Mouse (Mus musculus): Measurements from ENCODE around the gene Ankrd7. TPM values are rescaled to one million over a fixed set of nuclear protein-coding genes. Genes with fewer than 3 reads are reported as not detected.
A peak's percentile ranks its signal among the peaks of the same experiment; 100 is the strongest.
"Not testable (repeated sequence)": the region's sequence is repeated elsewhere in the genome, so short reads cannot be mapped to it uniquely, and the experiment has no call there.

Ankrd7 gene
- polyA plus RNA-seq (2015; fragmentation: Nextera tagmentation; extraction: Ambion mirVana) = not detected in 2 replicates

DNA sequence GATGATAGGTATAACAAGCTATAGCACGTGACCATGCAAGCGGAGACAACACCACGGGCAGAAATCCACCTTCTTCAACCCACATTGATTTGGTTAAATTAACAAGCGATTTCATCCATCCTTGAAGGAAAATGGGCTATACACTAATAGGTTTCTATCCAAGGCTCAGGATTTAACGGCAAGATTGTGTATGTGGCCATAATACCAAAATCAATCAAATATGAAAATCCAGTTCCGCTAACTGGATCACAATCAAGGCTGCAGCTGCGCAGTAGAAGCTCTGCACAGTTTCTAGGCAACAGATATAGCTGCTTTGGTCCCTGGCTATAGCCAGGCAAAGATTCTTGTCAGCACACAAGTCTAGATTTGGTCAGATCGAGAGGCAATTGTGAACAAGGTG lies at the start of gene Ankrd7:
Gene Ankrd7, plus strand, starts transcription at position 301 of the 400 bp plus-strand sequence.
- no peak within 1 kb of the TSS for H3K4me2 ChIP-seq (ENCODE audit: low read length)
- no peak within 1 kb of the TSS for H3K9ac ChIP-seq (ENCODE audit: low read depth, low read length)
- no peak within 1 kb of the TSS for H3K4me3 ChIP-seq (replicated peaks; ENCODE audit: low read depth, low read length)
- ATAC-seq (replicated peaks; ENCODE audit: low FRiP score, low read depth) (no peak), DNase-seq (ENCODE audit: low spot score) (no peak)
- H3K9me3 ChIP-seq (replicated peaks; ENCODE audit: low read length) = no peaks in the 10 kb centered on the region
- no peaks in the 10 kb centered on the region for H3K36me3 ChIP-seq (ENCODE audit: insufficient read depth, low read length)
- H3K27me3 ChIP-seq (ENCODE audit: insufficient read depth, low read length) = no peaks in the 10 kb centered on the region
- no peak within 1 kb of the TSS for H3K27ac ChIP-seq
- no peaks in the 10 kb centered on the region for H3K4me1 ChIP-seq (replicated peaks; ENCODE audit: insufficient read depth, low read length)
- no peak for TF ChIP-seq CTCF (IDR thresholded peaks at IDR 0.05; ENCODE audit: low read depth)
- WGBS = 93% methylated on average over 8 of the region's 8 CpGs

DNA sequence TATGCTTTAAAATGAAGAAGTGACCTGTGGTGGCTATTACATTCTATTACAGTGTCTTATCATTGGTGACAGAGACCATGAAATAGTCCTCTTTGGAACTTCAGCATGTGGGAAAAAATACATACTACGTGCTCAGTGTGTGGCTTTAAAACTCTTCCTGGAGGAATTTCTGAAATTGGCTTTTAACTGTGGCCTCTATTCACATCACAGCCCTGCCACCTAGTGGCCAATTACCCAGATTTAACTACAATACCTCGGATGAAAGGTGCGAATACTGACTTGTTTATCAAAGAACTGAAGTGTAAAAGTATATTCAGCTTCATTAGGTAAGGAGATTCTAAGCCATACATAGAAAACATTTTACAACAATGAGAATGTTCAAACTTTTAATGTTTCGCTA lies 46.8 kb upstream of the Ankrd7 start:
- ATAC-seq (replicated peaks; ENCODE audit: low FRiP score, low read depth) (no peak), DNase-seq (ENCODE audit: low spot score) (peak; percentile 80)
- no peak overlapping the region for H3K4me3 ChIP-seq (replicated peaks; ENCODE audit: low read depth, low read length)
- H3K9me3 ChIP-seq (replicated peaks; ENCODE audit: low read length) = no peaks in the 10 kb centered on the region
- no peak overlapping the region for H3K4me2 ChIP-seq (ENCODE audit: low read length)
- peak; percentile 90 for TF ChIP-seq CTCF (IDR thresholded peaks at IDR 0.05; ENCODE audit: low read depth)
- WGBS = 13% methylated on average over 4 of the region's 4 CpGs
- H3K4me1 ChIP-seq (replicated peaks; ENCODE audit: insufficient read depth, low read length) = no peaks in the 10 kb centered on the region
- no peaks in the 10 kb centered on the region for H3K27me3 ChIP-seq (ENCODE audit: insufficient read depth, low read length)
- H3K36me3 ChIP-seq (ENCODE audit: insufficient read depth, low read length) = no peaks in the 10 kb centered on the region
- no peak overlapping the region for H3K27ac ChIP-seq
- no peak overlapping the region for H3K9ac ChIP-seq (ENCODE audit: low read depth, low read length)

DNA sequence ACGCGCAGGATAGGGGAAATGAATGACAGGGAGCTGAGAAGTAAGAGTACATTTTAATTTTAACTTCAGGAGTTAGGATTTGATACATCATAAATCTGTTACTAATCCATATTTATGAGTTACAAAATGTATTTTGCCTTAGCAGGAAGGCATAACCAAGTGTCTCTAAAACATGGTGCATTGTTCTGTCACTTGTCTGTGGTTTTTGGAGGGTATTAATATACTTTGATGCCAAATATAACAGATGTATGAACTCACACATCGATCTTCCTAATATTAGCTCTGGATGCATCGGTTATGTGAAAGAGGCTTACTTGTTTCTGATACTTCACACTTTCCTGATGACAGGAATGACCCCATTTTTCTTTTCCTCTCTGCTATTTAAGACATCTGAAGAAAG lies 45.9 kb upstream of the Ankrd7 start:
- Histone ChIP-seq H3K9ac (ENCODE audit: low read depth, low read length) (no peak overlapping the region), H3K27me3 (ENCODE audit: insufficient read depth, low read length) (no peaks in the 10 kb centered on the region), H3K27ac (no peak overlapping the region), H3K4me1 (replicated peaks; ENCODE audit: insufficient read depth, low read length) (no peaks in the 10 kb centered on the region), H3K9me3 (replicated peaks; ENCODE audit: low read length) (no peaks in the 10 kb centered on the region), H3K4me3 (replicated peaks; ENCODE audit: low read depth, low read length) (no peak overlapping the region), H3K4me2 (ENCODE audit: low read length) (no peak overlapping the region), H3K36me3 (ENCODE audit: insufficient read depth, low read length) (no peaks in the 10 kb centered on the region)
- DNase-seq (ENCODE audit: low spot score) (no peak), ATAC-seq (replicated peaks; ENCODE audit: low FRiP score, low read depth) (no peak)
- WGBS = 77% methylated on average over 4 of the region's 4 CpGs
- no peak for TF ChIP-seq CTCF (IDR thresholded peaks at IDR 0.05; ENCODE audit: low read depth)

DNA sequence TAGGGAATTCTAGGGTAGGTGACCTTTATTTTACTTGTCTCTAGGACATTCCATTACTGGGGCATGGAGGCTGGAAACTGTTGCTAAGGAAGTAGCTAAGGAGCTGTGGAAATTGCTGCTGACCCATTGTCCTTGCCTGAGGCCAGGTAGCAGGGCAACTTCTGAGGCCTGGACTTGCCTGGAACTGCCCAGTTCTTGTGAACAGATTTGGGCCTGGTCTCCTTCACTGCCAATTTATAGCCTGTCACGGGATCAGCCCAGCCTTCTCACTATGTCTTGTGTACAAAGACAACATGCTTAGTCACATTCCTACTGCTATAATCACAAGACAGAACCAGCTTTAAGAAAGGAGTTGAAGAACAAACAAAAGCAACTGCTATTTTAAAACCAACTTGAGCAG lies 43.3 kb upstream of the Ankrd7 start:
- DNase-seq (ENCODE audit: low spot score) (peak; percentile 19), ATAC-seq (replicated peaks; ENCODE audit: low FRiP score, low read depth) (peak; percentile 71; the same call in 1 of the 2 replicates)
- no peak for TF ChIP-seq CTCF (IDR thresholded peaks at IDR 0.05; ENCODE audit: low read depth)
- Histone ChIP-seq H3K4me2 (ENCODE audit: low read length) (no peak overlapping the region), H3K4me1 (replicated peaks; ENCODE audit: insufficient read depth, low read length) (no peaks in the 10 kb centered on the region), H3K36me3 (ENCODE audit: insufficient read depth, low read length) (no peaks in the 10 kb centered on the region), H3K27ac (peak overlapping the region; percentile 47; the same call in 1 of the 2 replicates), H3K4me3 (replicated peaks; ENCODE audit: low read depth, low read length) (no peak overlapping the region), H3K9me3 (replicated peaks; ENCODE audit: low read length) (no peaks in the 10 kb centered on the region), H3K9ac (ENCODE audit: low read depth, low read length) (no peak overlapping the region), H3K27me3 (ENCODE audit: insufficient read depth, low read length) (no peaks in the 10 kb centered on the region)
- WGBS = 19% methylated on average over 1 of the region's 1 CpGs

DNA sequence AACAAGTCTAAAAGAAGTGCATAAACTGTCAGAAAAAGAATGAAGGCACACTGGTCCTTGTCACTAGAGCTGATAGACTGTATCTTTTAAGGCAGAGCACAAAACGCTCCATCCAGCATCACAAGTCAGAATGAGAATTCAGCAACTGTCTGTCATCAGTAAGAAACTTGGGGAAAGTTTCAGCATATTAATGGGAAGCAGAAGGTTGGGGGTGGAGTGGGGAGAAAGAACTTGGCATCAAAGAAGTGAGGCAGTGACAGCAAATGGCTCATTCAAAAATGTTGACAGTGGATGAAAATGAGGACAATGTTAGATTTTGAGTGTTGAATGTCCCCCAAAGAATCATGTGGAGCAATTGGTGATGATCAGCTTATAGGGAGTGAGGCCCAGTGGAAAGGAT lies 33.2 kb upstream of the Ankrd7 start:
- Histone ChIP-seq H3K27me3 (ENCODE audit: insufficient read depth, low read length) (no peaks in the 10 kb centered on the region), H3K36me3 (ENCODE audit: insufficient read depth, low read length) (no peaks in the 10 kb centered on the region), H3K4me1 (replicated peaks; ENCODE audit: insufficient read depth, low read length) (no peaks in the 10 kb centered on the region), H3K27ac (no peak overlapping the region), H3K9ac (ENCODE audit: low read depth, low read length) (no peak overlapping the region), H3K4me3 (replicated peaks; ENCODE audit: low read depth, low read length) (no peak overlapping the region), H3K4me2 (ENCODE audit: low read length) (no peak overlapping the region), H3K9me3 (replicated peaks; ENCODE audit: low read length) (no peaks in the 10 kb centered on the region)
- 74% methylated on average over 1 of the region's 1 CpGs for WGBS
- DNase-seq (ENCODE audit: low spot score) (no peak), ATAC-seq (replicated peaks; ENCODE audit: low FRiP score, low read depth) (no peak)
- no peak for TF ChIP-seq CTCF (IDR thresholded peaks at IDR 0.05; ENCODE audit: low read depth)

DNA sequence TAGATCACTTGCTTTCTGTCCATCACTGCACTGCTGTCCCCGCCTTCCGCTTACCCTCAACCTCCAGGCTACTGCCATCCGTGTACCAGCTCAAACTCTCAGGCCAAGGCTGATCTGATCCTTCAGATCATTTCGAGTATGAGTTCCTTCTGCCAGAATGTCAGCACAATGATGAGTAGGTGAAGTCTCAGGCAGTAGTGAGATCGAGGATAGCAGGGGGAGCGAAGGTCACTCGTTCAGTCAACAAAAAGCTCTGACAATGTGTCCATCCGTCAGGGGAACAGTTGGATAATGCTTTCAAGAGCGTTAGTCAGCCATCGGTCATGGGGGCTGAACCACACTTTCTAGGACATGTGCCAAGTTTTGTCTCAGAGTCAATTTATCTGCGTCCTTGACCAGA lies 21.6 kb upstream of the Ankrd7 start:
- 63% methylated on average over 4 of the region's 11 CpGs for WGBS
- ATAC-seq (replicated peaks; ENCODE audit: low FRiP score, low read depth); H3K4me2 ChIP-seq (ENCODE audit: low read length); H3K9me3 ChIP-seq (replicated peaks; ENCODE audit: low read length); H3K4me3 ChIP-seq (replicated peaks; ENCODE audit: low read depth, low read length); H3K27me3 ChIP-seq (ENCODE audit: insufficient read depth, low read length); DNase-seq (ENCODE audit: low spot score); H3K9ac ChIP-seq (ENCODE audit: low read depth, low read length); H3K27ac ChIP-seq; H3K4me1 ChIP-seq (replicated peaks; ENCODE audit: insufficient read depth, low read length); H3K36me3 ChIP-seq (ENCODE audit: insufficient read depth, low read length): not testable (repeated sequence)

DNA sequence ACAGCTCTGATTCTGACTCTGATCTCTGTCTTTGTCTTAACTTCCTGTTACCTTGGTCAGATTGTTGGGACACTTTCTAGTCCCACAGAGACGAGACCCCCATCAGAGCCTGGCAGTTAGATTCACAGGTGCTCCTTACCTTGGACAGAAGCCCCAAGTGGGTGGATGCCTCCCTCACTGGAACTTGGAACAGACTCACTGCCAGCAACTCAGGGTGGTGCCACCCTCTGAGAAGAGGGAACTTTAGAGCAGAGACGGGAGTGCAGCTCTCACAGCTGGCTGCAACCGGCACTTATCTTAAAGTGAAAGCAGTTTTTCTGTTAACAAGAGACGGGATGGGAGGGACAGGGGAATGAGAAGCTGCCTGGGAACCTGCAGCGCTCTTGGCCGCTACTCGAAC lies 20.5 kb upstream of the Ankrd7 start:
- H3K4me3 ChIP-seq (replicated peaks; ENCODE audit: low read depth, low read length); ATAC-seq (replicated peaks; ENCODE audit: low FRiP score, low read depth); H3K27ac ChIP-seq; H3K36me3 ChIP-seq (ENCODE audit: insufficient read depth, low read length); H3K4me1 ChIP-seq (replicated peaks; ENCODE audit: insufficient read depth, low read length); H3K4me2 ChIP-seq (ENCODE audit: low read length); DNase-seq (ENCODE audit: low spot score); H3K27me3 ChIP-seq (ENCODE audit: insufficient read depth, low read length); H3K9me3 ChIP-seq (replicated peaks; ENCODE audit: low read length); H3K9ac ChIP-seq (ENCODE audit: low read depth, low read length): not testable (repeated sequence)
- 11% methylated on average over 5 of the region's 7 CpGs for WGBS

Measured in kidney, postnatal 0 days (tissue).